In the genomic region with DNA sequence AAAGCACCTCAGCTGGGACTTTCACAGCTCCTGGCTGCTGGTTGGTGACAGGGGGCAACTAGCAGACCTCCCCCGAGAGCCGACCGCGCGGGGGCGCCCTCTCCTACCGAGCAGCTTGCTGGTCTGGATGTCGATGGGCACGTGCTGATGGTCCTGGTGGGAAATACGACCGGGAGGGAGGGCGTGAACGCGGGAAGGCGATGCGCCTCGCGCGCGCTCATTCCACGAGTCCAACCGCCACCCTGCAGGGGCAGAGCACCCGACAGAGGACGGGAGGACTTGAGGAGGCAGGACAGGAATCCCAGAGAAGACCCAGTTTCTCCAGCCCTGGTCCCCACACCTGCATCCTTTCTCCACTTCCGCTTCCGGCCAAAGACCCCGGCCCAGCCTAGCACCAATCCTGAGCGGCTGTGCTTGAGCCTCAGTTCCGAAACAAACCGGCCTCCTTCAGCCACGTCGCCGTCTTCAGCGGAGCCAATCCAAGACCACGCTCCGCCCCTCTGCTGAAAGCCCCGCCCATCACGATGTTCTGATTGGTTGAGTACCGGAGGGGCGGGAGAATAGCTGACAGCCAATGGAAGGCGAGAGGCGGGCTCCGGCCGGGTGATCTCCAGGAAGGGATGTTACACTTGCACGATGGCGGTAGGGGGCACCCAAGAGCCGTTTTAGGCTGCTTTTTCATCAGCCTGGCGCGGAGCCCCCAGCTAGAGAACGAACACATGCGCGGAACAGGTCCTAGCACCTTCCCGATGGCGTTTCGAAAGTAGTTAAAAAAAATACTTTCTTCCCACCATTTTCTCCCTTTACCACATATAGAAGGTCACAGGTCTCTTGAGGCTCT, we compare ENCODE assay signal across 8 mouse cellular contexts. TPM values are rescaled to one million over a fixed set of nuclear protein-coding genes. Genes with fewer than 3 reads are reported as not detected.
DNase-seq lines count a peak whose midpoint lies in the region; ATAC-seq and TF ChIP-seq lines count a peak whose summit lies in the region.

A gene (minus strand): TSS at position 453 of the 841 bp plus-strand sequence.

- intact Hi-C loops in heart, adult 2 months (cut with DNase I), result loop anchor here (2.0 to 5.0 kb wide), 2 partner anchors 66 to 109 kb away; a partner anchor contains a TSS

- TF ChIP-seq POLR2A in heart, adult 2 months (IDR thresholded peaks at IDR 0.05; ENCODE audit: insufficient read depth, low read depth, low read length), result peak; percentile 89

- WGBS in embryonic facial prominence, embryonic 14.5 days, result under 1% methylated on average over 48 of the region's 55 CpGs
- under 1% methylated on average over 55 of the region's 55 CpGs for WGBS in heart, adult 2 months
- under 1% methylated on average over 55 of the region's 55 CpGs for WGBS in limb, embryonic 13.5 days
- WGBS in midbrain, embryonic 16.5 days, result under 1% methylated on average over 55 of the region's 55 CpGs

- H3K27me3 ChIP-seq in embryonic facial prominence, embryonic 14.5 days (replicated peaks; ENCODE audit: control insufficient read depth, insufficient read depth, low read length), result no peaks in the 10 kb centered on the region
- no peaks in the 10 kb centered on the region for H3K27me3 ChIP-seq in heart, adult 2 months (ENCODE audit: control insufficient read depth, insufficient read depth, low read length)
- peaks cover 2% of the 10 kb centered on the region for H3K27me3 ChIP-seq in limb, embryonic 13.5 days
- H3K27me3 ChIP-seq in midbrain, embryonic 16.5 days (ENCODE audit: control insufficient read depth, insufficient read depth, low read depth, low read length), result no peaks in the 10 kb centered on the region

- H3K27ac ChIP-seq in embryonic facial prominence, embryonic 14.5 days (replicated peaks; ENCODE audit: low read depth, low read length), result peak within 1 kb of the TSS; percentile 72
- H3K27ac ChIP-seq in heart, adult 2 months, result peak within 1 kb of the TSS; percentile 77
- H3K27ac ChIP-seq in limb, embryonic 13.5 days, result peak within 1 kb of the TSS; percentile 23; the same call in 1 of the 2 replicates
- H3K27ac ChIP-seq in midbrain, embryonic 16.5 days (ENCODE audit: low read length), result peak within 1 kb of the TSS; percentile 76

- peaks cover 10% of the 10 kb centered on the region for H3K36me3 ChIP-seq in embryonic facial prominence, embryonic 14.5 days (ENCODE audit: control insufficient read depth, insufficient read depth, low read length)
- no peaks in the 10 kb centered on the region for H3K36me3 ChIP-seq in heart, adult 2 months (ENCODE audit: control insufficient read depth, insufficient read depth, low read length)
- peaks cover 11% of the 10 kb centered on the region for H3K36me3 ChIP-seq in limb, embryonic 13.5 days
- H3K36me3 ChIP-seq in midbrain, embryonic 16.5 days (ENCODE audit: control insufficient read depth, insufficient read depth, low read length), result 0 out of 2 replicates have a peak, but pooled peaks cover 3% of the 10 kb centered on the region

- H3K4me3 ChIP-seq in embryonic facial prominence, embryonic 14.5 days (ENCODE audit: low read depth, low read length), result peak within 1 kb of the TSS; percentile 70
- H3K4me3 ChIP-seq in heart, adult 2 months, result peak within 1 kb of the TSS; percentile 74
- peak within 1 kb of the TSS; percentile 74 for H3K4me3 ChIP-seq in limb, embryonic 13.5 days
- peak within 1 kb of the TSS; percentile 67 for H3K4me3 ChIP-seq in midbrain, embryonic 16.5 days (ENCODE audit: low read depth, low read length)

- H3K9me3 ChIP-seq in embryonic facial prominence, embryonic 14.5 days (ENCODE audit: control insufficient read depth, low read length), result no peaks in the 10 kb centered on the region
- H3K9me3 ChIP-seq in limb, embryonic 13.5 days, result no peaks in the 10 kb centered on the region
- no peaks in the 10 kb centered on the region for H3K9me3 ChIP-seq in midbrain, embryonic 16.5 days (replicated peaks; ENCODE audit: control insufficient read depth, low read length, poor library complexity, severe bottlenecking)

- peak; percentile 84 for TF ChIP-seq CTCF in heart, adult 2 months (IDR thresholded peaks at IDR 0.05)

- H3K9ac ChIP-seq in embryonic facial prominence, embryonic 14.5 days (ENCODE audit: low read depth, low read length), result peak within 1 kb of the TSS; percentile 78
- peak within 1 kb of the TSS; percentile 79 for H3K9ac ChIP-seq in heart, adult 2 months (ENCODE audit: low read depth, low read length)
- peak within 1 kb of the TSS; percentile 80 for H3K9ac ChIP-seq in limb, embryonic 13.5 days
- peak within 1 kb of the TSS; percentile 78 for H3K9ac ChIP-seq in midbrain, embryonic 16.5 days (ENCODE audit: low read depth, low read length)

- peak within 1 kb of the TSS; percentile 79 for H3K4me2 ChIP-seq in embryonic facial prominence, embryonic 14.5 days (ENCODE audit: low read depth, low read length)
- peak within 1 kb of the TSS; percentile 90 for H3K4me2 ChIP-seq in limb, embryonic 13.5 days (replicated peaks)
- peak within 1 kb of the TSS; percentile 99 for H3K4me2 ChIP-seq in midbrain, embryonic 16.5 days (ENCODE audit: low read length)

- no peaks in the 10 kb centered on the region for H3K79me2 ChIP-seq in heart, adult 2 months (replicated peaks; ENCODE audit: control insufficient read depth, insufficient read depth, low read length)

- DNase-seq in 3T3-L1 (ENCODE audit: low read depth, low spot score), result peak; percentile 99
- DNase-seq in adrenal gland, postnatal 4 days (ENCODE audit: low spot score in 2 of 2), result peak; percentile 97 to 99
- DNase-seq in embryonic facial prominence, embryonic 14.5 days (ENCODE audit: low spot score), result peak; percentile 99
- peak; percentile 99 for DNase-seq in heart, adult 2 months
- peak; percentile 99 to 100 for DNase-seq in kidney, adult 8-10 months
- DNase-seq in spleen, postnatal 10 days (ENCODE audit: low spot score in 2 of 2), result peak; percentile 100

- ATAC-seq in embryonic facial prominence, embryonic 14.5 days (ENCODE audit: low read depth), result peak; percentile 98
- peak; percentile 98 for ATAC-seq in limb, embryonic 13.5 days (ENCODE audit: low FRiP score, low read depth)
- ATAC-seq in midbrain, embryonic 16.5 days, result peak; percentile 99

- peak; percentile 78 for TF ChIP-seq EP300 in heart, adult 2 months (IDR thresholded peaks at IDR 0.05; ENCODE audit: insufficient read depth, low read depth, low read length)

- peaks cover 8% of the 10 kb centered on the region for H3K4me1 ChIP-seq in embryonic facial prominence, embryonic 14.5 days (ENCODE audit: control insufficient read depth, insufficient read depth, low read length)
- no peaks in the 10 kb centered on the region for H3K4me1 ChIP-seq in heart, adult 2 months (ENCODE audit: control insufficient read depth, insufficient read depth, low read length)
- H3K4me1 ChIP-seq in limb, embryonic 13.5 days, result peaks cover 12% of the 10 kb centered on the region
- H3K4me1 ChIP-seq in midbrain, embryonic 16.5 days (ENCODE audit: control insufficient read depth, insufficient read depth, low read length), result peaks cover 11% of the 10 kb centered on the region

RNA-seq across cellular contexts. Expression of the gene that starts here (rescaled TPM):
- 10 to 100 TPM; 71.6 to 74.7 TPM for total RNA-seq in adrenal gland, postnatal 4 days (2021)
- polyA plus RNA-seq in embryonic facial prominence, embryonic 14.5 days (2014; fragmentation: Nextera tagmentation; extraction: Ambion mirVana), result 65.5 and 83.4 TPM in 2 replicates
- total RNA-seq in heart, adult 2 months (2021), result 10 to 100 TPM; 17.4 to 25.2 TPM
- polyA plus RNA-seq in heart, adult 2 months (2012; rRNA removed), result 13.8 and 17.5 TPM in 2 replicates
- 87.0 and 92.3 TPM in 2 replicates for polyA plus RNA-seq in limb, embryonic 13.5 days (2015; fragmentation: Nextera tagmentation; extraction: Ambion mirVana)
- 80.6 and 85.7 TPM in 2 replicates for polyA plus RNA-seq in midbrain, embryonic 16.5 days (2015; fragmentation: Nextera tagmentation; extraction: Ambion mirVana)

Comparison
In these comparisons a context has a peak if more than half of its experiments do, and no peak if none do; other contexts are left out.
1. Peak in every context shown above with its lines: DNase-seq, ATAC-seq, H3K4me3 ChIP-seq and H3K27ac ChIP-seq.
2. H3K27ac ChIP-seq: peak in every context shown above with its lines; median percentile 77 in heart, adult 2 months; 76 in midbrain, embryonic 16.5 days; 72 in embryonic facial prominence, embryonic 14.5 days; 23 in limb, embryonic 13.5 days.